Mouse (Mus musculus): Measurements from ENCODE around the gene Nfatc2.
A peak's percentile ranks its signal among the peaks of the same experiment; 100 is the strongest.

Gene Nfatc2

DNA sequence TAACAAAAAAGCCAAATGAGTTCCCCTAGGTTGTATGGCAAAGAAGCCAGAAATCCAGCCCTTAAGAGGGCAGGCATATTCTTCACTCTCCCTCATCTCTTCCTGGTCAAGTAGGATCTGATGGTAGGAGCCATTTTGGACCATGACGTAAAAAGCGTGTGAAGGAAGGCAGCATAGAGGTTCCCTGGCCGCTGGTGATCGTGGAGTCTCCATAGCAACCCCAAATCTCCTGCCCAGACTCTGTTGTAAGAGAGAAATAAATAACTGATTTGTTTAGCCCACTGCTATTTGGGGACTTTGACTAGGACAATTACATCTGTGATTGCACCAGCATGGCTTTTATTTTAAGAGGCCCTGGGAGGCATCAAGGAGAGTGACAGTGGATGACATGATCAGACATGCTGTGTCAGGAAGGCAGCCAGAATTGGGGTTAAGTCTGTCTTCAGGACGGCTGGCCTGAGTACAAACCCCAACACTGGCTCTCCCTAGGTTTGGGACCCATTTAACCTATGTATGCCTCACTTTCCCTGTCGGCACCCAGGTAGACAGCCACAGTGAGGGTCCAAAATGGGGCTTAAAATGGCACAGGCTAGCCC, 8.3 kb upstream of the Nfatc2 start:
- no peak for DNase-seq (ENCODE audit: low read depth, low spot score)

- no peak for DNase-seq (ENCODE audit: low read depth, low spot score)
These were observed 6.7 kb upstream of the Nfatc2 start for GRCm38 (mm10) chr2:168608125-168608564.

- DNase-seq (ENCODE audit: low read depth, low spot score) = no peak
These were observed 3.2 kb upstream of the Nfatc2 start for GRCm38 (mm10) chr2:168604655-168605070.

DNA sequence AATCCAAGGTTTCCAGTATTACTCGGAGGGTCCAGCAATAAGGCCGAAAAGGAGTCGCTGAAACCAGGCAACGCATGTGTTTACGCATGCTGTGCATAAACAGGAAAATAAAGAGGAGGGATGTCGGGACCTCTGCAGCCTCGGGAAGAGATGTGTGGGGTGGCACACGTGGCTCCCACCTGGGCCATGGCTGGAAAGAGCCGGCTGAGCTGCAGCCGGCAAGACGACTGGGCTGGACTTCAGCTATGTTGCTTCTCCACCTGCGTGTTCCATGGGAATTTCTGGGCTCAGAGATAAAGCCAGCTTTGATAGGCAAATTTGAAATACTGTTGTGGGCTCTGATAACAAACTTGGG, 907 bp upstream of the Nfatc2 start:
- no peak for DNase-seq (ENCODE audit: low read depth, low spot score)

DNA sequence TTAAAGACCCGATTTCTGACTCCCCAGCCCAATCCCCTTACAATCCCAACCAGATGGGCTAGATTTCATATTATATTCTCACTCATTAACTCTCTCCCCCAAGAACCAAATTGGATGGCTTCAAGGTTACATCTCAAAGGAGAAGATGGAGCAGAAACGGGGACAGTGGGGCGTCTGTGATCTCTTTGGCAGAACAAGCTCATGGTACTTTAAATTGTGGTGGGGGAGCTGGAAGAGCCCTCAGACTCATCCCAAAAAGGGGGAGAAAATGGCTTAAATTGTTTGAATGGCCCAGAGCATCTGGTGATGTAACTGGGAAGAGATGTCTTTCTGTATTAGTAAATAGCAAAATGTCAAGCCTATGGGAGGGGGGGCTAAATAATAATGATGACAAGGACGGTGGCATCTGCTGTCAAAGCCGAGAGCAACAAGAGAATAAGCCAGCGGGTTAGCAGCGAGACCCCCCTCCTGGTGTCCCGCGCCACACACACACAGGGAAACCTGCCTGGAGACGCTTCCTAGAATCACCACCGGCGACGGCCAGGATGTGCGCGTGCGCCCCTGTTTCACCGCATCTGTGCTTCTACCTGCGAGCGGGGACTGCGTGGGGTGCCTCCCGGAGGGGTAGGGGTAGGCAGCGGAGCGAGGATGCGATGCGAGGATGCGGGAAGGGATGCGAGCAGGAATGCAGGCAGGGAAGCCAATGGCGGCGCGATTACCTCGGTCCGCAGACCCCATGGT, 537 bp downstream of the Nfatc2 start:
- DNase-seq (ENCODE audit: low read depth, low spot score) = no peak

- DNase-seq (ENCODE audit: low read depth, low spot score) = no peak
These were observed 5.8 kb downstream of the Nfatc2 start for GRCm38 (mm10) chr2:168595693-168596092.

- DNase-seq (ENCODE audit: low read depth, low spot score) = no peak
These were observed 7.8 kb downstream of the Nfatc2 start for GRCm38 (mm10) chr2:168593676-168594075.

DNA sequence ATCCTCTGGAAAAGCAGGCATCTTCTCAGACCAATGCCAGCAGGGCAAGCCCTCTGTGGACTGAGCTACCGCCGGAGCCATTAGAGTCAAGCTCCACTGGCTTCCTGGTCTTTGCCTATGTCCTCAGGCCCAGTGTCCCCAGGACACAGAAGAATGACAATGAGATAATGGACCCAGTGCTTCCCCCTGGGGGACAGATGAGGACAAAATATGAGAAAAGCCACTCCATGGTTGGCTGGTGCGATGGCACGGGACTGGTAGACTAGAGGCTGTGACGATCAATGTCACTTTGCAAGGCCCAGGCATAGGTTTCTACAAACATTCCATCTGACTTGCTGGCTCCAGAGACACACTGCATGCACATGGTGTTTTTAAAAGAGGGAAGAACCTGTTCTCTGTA, 8.5 kb downstream of the Nfatc2 start:
- no peak for DNase-seq (ENCODE audit: low read depth, low spot score)

DNA sequence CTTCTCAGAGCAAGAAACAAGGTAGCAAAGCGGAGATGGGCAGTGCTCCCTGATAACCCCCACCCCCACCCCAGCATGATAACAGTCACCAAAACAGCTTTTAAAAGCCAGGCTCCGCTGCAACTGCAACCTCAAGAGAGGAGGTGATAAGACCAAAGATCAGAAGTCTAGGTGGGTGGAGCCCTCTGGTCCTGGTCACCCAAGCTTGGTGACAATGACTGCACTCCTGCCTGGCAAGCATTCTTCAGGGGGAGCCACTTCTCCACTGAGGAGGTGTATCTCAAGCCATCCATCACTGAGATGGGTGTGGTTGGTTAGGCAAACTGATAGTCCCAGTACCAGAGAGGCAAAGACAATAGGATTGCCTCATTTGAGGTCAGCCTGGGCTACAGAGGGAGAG, 10.4 kb downstream of the Nfatc2 start:
- no peak for DNase-seq (ENCODE audit: low read depth, low spot score)

DNA sequence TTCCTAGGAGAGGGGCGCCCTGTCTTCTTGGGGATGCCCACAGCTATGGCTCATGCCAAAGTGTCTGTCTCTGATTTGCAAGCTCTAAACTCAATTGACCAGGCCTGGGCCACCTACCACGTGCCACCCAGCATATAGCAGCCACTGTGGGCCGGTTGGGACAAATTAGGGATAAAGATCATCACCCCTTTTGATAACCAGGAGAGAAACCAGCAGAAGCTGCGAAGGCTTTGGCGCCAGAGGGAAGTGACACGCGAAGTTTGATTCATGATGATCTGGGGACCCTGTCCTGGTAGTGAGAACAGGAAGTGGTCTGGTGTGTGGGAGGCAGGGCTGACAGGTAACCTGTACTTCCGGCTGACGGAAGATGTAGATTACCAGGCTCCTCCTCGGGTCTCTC, 10.9 kb downstream of the Nfatc2 start:
- DNase-seq (ENCODE audit: low read depth, low spot score) = no peak

DNA sequence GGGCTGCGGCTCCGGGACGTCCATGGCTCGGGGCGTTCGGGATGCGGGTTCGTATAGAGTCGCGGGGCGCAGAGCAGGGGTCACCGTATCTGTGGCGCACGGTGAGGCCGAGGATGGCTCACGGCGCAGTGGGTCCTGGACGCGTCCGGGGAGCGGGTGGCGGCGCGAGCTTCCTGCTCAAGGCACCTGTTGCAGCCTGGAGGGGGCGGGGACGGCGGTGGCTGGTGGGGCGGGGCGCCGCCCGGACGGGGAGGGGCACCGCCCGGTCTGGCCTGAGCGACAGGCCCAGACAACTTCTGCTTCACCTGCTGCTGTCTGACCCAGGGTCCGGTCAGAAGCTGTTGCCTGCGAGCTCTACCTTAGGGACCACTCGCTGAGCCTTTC, 11.3 kb downstream of the Nfatc2 start:
- peak; percentile 46 for DNase-seq (ENCODE audit: low read depth, low spot score)

- DNase-seq (ENCODE audit: low read depth, low spot score) = no peak
These were observed 11.9 kb downstream of the Nfatc2 start for GRCm38 (mm10) chr2:168589368-168590167.

DNA sequence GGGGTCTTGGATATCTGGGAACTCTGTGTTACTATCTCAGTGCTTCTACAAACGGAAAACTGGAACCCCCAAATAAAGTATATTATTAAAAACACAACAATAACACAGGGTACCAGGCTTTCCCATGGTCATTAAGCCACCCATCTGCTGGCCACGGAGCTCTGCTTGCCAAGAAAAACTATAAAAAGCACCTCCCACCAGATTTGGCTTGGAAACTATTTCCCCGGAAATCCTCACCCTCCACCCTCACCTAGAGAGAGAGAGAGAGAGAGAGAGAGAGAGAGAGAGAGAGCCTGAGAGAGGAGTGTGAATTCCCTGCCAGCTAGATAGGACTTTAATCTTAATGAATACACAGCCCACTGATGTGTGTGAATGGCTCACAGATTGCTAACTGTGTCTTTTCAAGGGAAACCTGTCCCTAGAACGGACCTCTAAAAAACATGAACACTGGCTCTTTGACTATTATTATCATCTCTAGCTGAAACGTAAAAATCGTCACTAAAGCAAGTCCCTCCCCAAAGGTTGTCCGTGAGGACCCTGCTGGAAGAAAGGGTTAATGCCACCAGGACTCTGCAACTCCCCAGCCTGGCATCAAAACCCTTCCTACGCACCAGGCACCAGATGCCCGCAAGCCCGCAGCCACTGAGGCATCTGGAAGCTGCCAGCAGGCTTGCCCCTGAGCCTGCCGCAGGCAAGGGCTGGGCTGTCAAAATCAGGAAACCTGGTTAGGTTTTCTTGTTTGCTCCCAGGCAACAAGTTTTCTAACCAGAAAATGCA, 12.7 kb downstream of the Nfatc2 start:
- DNase-seq (ENCODE audit: low read depth, low spot score) = no peak

DNA sequence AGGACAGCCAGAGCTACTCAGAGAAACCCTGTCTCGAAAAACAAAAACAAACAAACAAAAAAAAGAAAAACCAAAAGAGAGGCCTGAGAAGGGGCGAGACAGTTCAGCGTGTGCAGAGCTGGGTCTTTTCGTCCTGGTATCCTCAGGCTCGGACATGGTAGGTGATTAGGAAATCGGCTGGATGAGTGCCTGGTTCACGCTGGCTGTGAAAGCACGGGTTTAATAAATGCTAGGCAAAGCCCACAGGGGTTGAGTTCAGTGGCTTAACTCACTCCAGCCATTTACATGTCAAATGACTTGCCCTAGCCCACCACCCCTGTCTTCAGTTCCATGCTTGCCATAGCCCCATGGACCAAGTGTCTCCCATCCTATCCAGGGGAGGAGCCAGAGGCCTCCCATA, 14.3 kb downstream of the Nfatc2 start:
- no peak for DNase-seq (ENCODE audit: low read depth, low spot score)

- no peak for DNase-seq (ENCODE audit: low read depth, low spot score)
These were observed 14.9 kb downstream of the Nfatc2 start for GRCm38 (mm10) chr2:168586512-168586911.

- no peak for DNase-seq (ENCODE audit: low read depth, low spot score)
These were observed 16.6 kb downstream of the Nfatc2 start for GRCm38 (mm10) chr2:168584857-168585256.

GRCm38 (mm10) chr2:168584408-168584807, 17.0 kb downstream of the Nfatc2 start:
- no peak for DNase-seq (ENCODE audit: low read depth, low spot score)

GRCm38 (mm10) chr2:168583084-168583483, 18.4 kb downstream of the Nfatc2 start:
- no peak for DNase-seq (ENCODE audit: low read depth, low spot score)

DNA sequence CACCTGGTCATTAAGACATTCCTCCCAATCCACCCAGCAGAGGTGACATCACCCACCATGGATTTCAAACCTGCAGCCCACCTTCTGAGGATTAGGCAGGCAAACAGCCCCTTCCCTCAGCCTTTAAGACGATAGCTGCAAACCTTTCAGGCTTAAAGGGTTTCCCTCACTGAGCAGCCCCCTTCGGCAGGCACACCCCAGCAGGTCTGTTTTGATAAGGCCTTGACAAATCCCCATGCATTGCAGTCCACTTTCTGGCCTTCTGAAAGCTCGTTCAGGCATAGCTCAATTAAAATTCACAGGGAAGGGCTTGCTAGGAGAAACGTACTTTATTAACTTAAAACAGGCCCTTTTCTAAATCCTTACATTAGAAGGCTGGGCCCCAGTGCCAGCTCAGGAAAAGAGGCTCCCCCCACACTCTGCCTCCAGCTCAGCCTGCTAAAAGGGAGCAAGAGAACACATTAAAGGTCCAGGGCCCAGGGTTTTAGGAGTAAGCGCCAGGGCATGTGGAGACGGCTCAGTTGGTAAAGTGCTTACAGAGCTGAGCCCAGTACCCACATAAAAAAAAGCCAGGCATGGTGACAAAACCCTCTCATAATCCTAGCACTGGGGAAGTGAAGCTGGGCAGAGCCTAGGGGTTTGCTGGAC, 20.1 kb downstream of the Nfatc2 start:
- no peak for DNase-seq (ENCODE audit: low read depth, low spot score)

GRCm38 (mm10) chr2:168580295-168580915, 21.1 kb downstream of the Nfatc2 start:
- peak; percentile 36 for DNase-seq (ENCODE audit: low read depth, low spot score)

- DNase-seq (ENCODE audit: low read depth, low spot score) = no peak
These were observed 21.8 kb downstream of the Nfatc2 start for GRCm38 (mm10) chr2:168579601-168580130.
